Comparison of ENCODE assay signal across 8 mouse cellular contexts in genomic region chr11:115811381-115812093, GRCm38 (mm10). TPM values are rescaled to one million over a fixed set of nuclear protein-coding genes. Genes with fewer than 3 reads are reported as not detected.
DNase-seq lines count a peak whose midpoint lies in the region; ATAC-seq and TF ChIP-seq lines count a peak whose summit lies in the region.

No protein-coding gene starts in this region.

- intact Hi-C loops in heart, postnatal 36 days (cut with DNase I), result loop anchor here (1.0 to 5.0 kb wide), 3 partner anchors 44 to 184 kb away; partner anchors contain the start of gene Slc25a19

- H3K9me3 ChIP-seq in heart, postnatal 0 days (replicated peaks; ENCODE audit: control insufficient read depth, low read length), result no peaks in the 10 kb centered on the region
- H3K9me3 ChIP-seq in embryonic facial prominence, embryonic 12.5 days, result no peaks in the 10 kb centered on the region
- no peaks in the 10 kb centered on the region for H3K9me3 ChIP-seq in hindbrain, embryonic 15.5 days
- H3K9me3 ChIP-seq in midbrain, embryonic 13.5 days, result no peaks in the 10 kb centered on the region

- peak overlapping the region; percentile 91 for H3K27ac ChIP-seq in heart, postnatal 0 days (ENCODE audit: low read depth)
- H3K27ac ChIP-seq in embryonic facial prominence, embryonic 12.5 days, result no peak overlapping the region
- peak overlapping the region; percentile 61 for H3K27ac ChIP-seq in hindbrain, embryonic 15.5 days (replicated peaks)
- no peak overlapping the region for H3K27ac ChIP-seq in midbrain, embryonic 13.5 days

- H3K4me2 ChIP-seq in heart, postnatal 0 days (ENCODE audit: low read depth, low read length), result peak overlapping the region; percentile 98
- peak overlapping the region; percentile 91 for H3K4me2 ChIP-seq in embryonic facial prominence, embryonic 12.5 days (replicated peaks)
- H3K4me2 ChIP-seq in hindbrain, embryonic 15.5 days, result peak overlapping the region; percentile 85
- peak overlapping the region; percentile 93 for H3K4me2 ChIP-seq in midbrain, embryonic 13.5 days (replicated peaks)

- no peak for TF ChIP-seq CTCF in heart, postnatal 0 days (IDR thresholded peaks at IDR 0.05; ENCODE audit: low read depth)

- WGBS in heart, postnatal 0 days, result 45% methylated on average over 20 of the region's 20 CpGs
- whole genome bisulfite sequencing in embryonic facial prominence, embryonic 12.5 days, result 82% methylated on average over 20 of the region's 20 CpGs
- WGBS in hindbrain, embryonic 15.5 days, result 75% methylated on average over 20 of the region's 20 CpGs
- WGBS in midbrain, embryonic 13.5 days, result 83% methylated on average over 20 of the region's 20 CpGs

- TF ChIP-seq EP300 in heart, postnatal 0 days (IDR thresholded peaks at IDR 0.05; ENCODE audit: low read depth), result no peak

- H3K27me3 ChIP-seq in heart, postnatal 0 days (ENCODE audit: control insufficient read depth, insufficient read depth, low read length), result no peaks in the 10 kb centered on the region
- H3K27me3 ChIP-seq in embryonic facial prominence, embryonic 12.5 days, result no peaks in the 10 kb centered on the region
- H3K27me3 ChIP-seq in hindbrain, embryonic 15.5 days, result no peaks in the 10 kb centered on the region
- H3K27me3 ChIP-seq in midbrain, embryonic 13.5 days, result no peaks in the 10 kb centered on the region

- peaks cover 55% of the 10 kb centered on the region for H3K4me1 ChIP-seq in heart, postnatal 0 days (ENCODE audit: control insufficient read depth, insufficient read depth)
- H3K4me1 ChIP-seq in embryonic facial prominence, embryonic 12.5 days, result peaks cover 66% of the 10 kb centered on the region
- H3K4me1 ChIP-seq in hindbrain, embryonic 15.5 days (replicated peaks), result peaks cover 80% of the 10 kb centered on the region
- peaks cover 80% of the 10 kb centered on the region for H3K4me1 ChIP-seq in midbrain, embryonic 13.5 days (replicated peaks)

- H3K9ac ChIP-seq in heart, postnatal 0 days (replicated peaks; ENCODE audit: low read depth, low read length), result peak overlapping the region; percentile 77
- peak overlapping the region; percentile 90 for H3K9ac ChIP-seq in embryonic facial prominence, embryonic 12.5 days
- peak overlapping the region; percentile 4; the same call in 1 of the 2 replicates for H3K9ac ChIP-seq in hindbrain, embryonic 15.5 days
- peak overlapping the region; percentile 83 for H3K9ac ChIP-seq in midbrain, embryonic 13.5 days (replicated peaks)

- peak overlapping the region; percentile 65 for H3K4me3 ChIP-seq in heart, postnatal 0 days (ENCODE audit: low read depth, low read length)
- H3K4me3 ChIP-seq in embryonic facial prominence, embryonic 12.5 days, result peak overlapping the region; percentile 97
- H3K4me3 ChIP-seq in hindbrain, embryonic 15.5 days, result peak overlapping the region; percentile 59
- H3K4me3 ChIP-seq in midbrain, embryonic 13.5 days (replicated peaks), result peak overlapping the region; percentile 92

- no peak for DNase-seq in heart, postnatal 0 days (ENCODE audit: low spot score)
- no peak for DNase-seq in heart, postnatal 36 days
- DNase-seq in MN1 (ENCODE audit: low spot score), result no peak
- no peak for DNase-seq in spleen, adult 18-20 months

- ATAC-seq in heart, postnatal 0 days (ENCODE audit: insufficient read depth, low read depth), result no peak
- ATAC-seq in embryonic facial prominence, embryonic 12.5 days (ENCODE audit: insufficient number of reproducible peaks, insufficient read depth, low FRiP score, low TSS enrichment), result no peak
- ATAC-seq in hindbrain, embryonic 15.5 days (ENCODE audit: low FRiP score, low read depth), result no peak
- ATAC-seq in midbrain, embryonic 13.5 days, result no peak
- no peak for ATAC-seq in frontal cortex, adult (ENCODE audit: low TSS enrichment)

- peaks cover 12% of the 10 kb centered on the region for H3K36me3 ChIP-seq in heart, postnatal 0 days (replicated peaks; ENCODE audit: control insufficient read depth, insufficient read depth, low read length)
- peaks cover 29% of the 10 kb centered on the region for H3K36me3 ChIP-seq in embryonic facial prominence, embryonic 12.5 days
- H3K36me3 ChIP-seq in hindbrain, embryonic 15.5 days, result no peaks in the 10 kb centered on the region
- peaks cover 23% of the 10 kb centered on the region for H3K36me3 ChIP-seq in midbrain, embryonic 13.5 days

RNA-seq across cellular contexts. Expression of gene Caskin2, which starts 1.9 kb away (rescaled TPM):
- total RNA-seq in heart, postnatal 0 days (2014; rRNA removed; ENCODE audit: low replicate concordance), result 62.1 and 107 TPM in 2 replicates
- polyA plus RNA-seq in heart, postnatal 0 days (2015; fragmentation: Nextera tagmentation; extraction: Ambion mirVana), result 12.6 and 14.2 TPM in 2 replicates
- 10 to 100 TPM; 48.6 to 50.6 TPM for total RNA-seq in heart, postnatal 36 days (2021)
- polyA plus RNA-seq in embryonic facial prominence, embryonic 12.5 days (2016; fragmentation: Nextera tagmentation; extraction: Ambion mirVana), result 17.5 TPM in 2 replicates
- 9.9 and 12.2 TPM in 2 replicates for polyA plus RNA-seq in hindbrain, embryonic 15.5 days (2015; fragmentation: Nextera tagmentation; extraction: Ambion mirVana)
- polyA plus RNA-seq in midbrain, embryonic 13.5 days (2015; fragmentation: Nextera tagmentation; extraction: Ambion mirVana), result 10.3 and 12.3 TPM in 2 replicates

RNA-seq across cellular contexts. Expression of gene Tsen54, which starts 3.0 kb away (rescaled TPM):
- 35.5 and 58.5 TPM in 2 replicates for total RNA-seq in heart, postnatal 0 days (2014; rRNA removed; ENCODE audit: low replicate concordance)
- 14.8 and 17.7 TPM in 2 replicates for polyA plus RNA-seq in heart, postnatal 0 days (2015; fragmentation: Nextera tagmentation; extraction: Ambion mirVana)
- 1 to 10 TPM; 8.7 to 9.7 TPM for total RNA-seq in heart, postnatal 36 days (2021)
- 36.3 and 36.7 TPM in 2 replicates for polyA plus RNA-seq in embryonic facial prominence, embryonic 12.5 days (2016; fragmentation: Nextera tagmentation; extraction: Ambion mirVana)
- 22.3 and 23.6 TPM in 2 replicates for polyA plus RNA-seq in hindbrain, embryonic 15.5 days (2015; fragmentation: Nextera tagmentation; extraction: Ambion mirVana)
- 24.8 and 25.8 TPM in 2 replicates for polyA plus RNA-seq in midbrain, embryonic 13.5 days (2015; fragmentation: Nextera tagmentation; extraction: Ambion mirVana)

RNA-seq across cellular contexts. Expression of gene Llgl2, which starts 12.3 kb away (rescaled TPM):
- 49.8 and 85.5 TPM in 2 replicates for total RNA-seq in heart, postnatal 0 days (2014; rRNA removed; ENCODE audit: low replicate concordance)
- 12.7 and 14.1 TPM in 2 replicates for polyA plus RNA-seq in heart, postnatal 0 days (2015; fragmentation: Nextera tagmentation; extraction: Ambion mirVana)
- 10 to 100 TPM; 18.7 to 21.2 TPM for total RNA-seq in heart, postnatal 36 days (2021)
- polyA plus RNA-seq in embryonic facial prominence, embryonic 12.5 days (2016; fragmentation: Nextera tagmentation; extraction: Ambion mirVana), result 7.6 and 8.8 TPM in 2 replicates
- polyA plus RNA-seq in hindbrain, embryonic 15.5 days (2015; fragmentation: Nextera tagmentation; extraction: Ambion mirVana), result 1.3 TPM in 2 replicates
- polyA plus RNA-seq in midbrain, embryonic 13.5 days (2015; fragmentation: Nextera tagmentation; extraction: Ambion mirVana), result 0.66 and 0.76 TPM in 2 replicates

RNA-seq across cellular contexts. Expression of gene Tmem94, which starts 46.3 kb away (rescaled TPM):
- total RNA-seq in heart, postnatal 0 days (2014; rRNA removed; ENCODE audit: low replicate concordance), result 56.9 and 65.0 TPM in 2 replicates
- polyA plus RNA-seq in heart, postnatal 0 days (2015; fragmentation: Nextera tagmentation; extraction: Ambion mirVana), result 32.5 and 34.0 TPM in 2 replicates
- total RNA-seq in heart, postnatal 36 days (2021), result 100 to 1,000 TPM in 1 of 2 experiments, 10 to 100 TPM in 1; 92.3 to 101 TPM
- polyA plus RNA-seq in embryonic facial prominence, embryonic 12.5 days (2016; fragmentation: Nextera tagmentation; extraction: Ambion mirVana), result 29.6 and 30.0 TPM in 2 replicates
- polyA plus RNA-seq in hindbrain, embryonic 15.5 days (2015; fragmentation: Nextera tagmentation; extraction: Ambion mirVana), result 24.2 and 27.9 TPM in 2 replicates
- 29.9 and 31.0 TPM in 2 replicates for polyA plus RNA-seq in midbrain, embryonic 13.5 days (2015; fragmentation: Nextera tagmentation; extraction: Ambion mirVana)

RNA-seq across cellular contexts. Expression of gene Myo15b, which starts 46.7 kb away (rescaled TPM):
- total RNA-seq in heart, postnatal 0 days (2014; rRNA removed; ENCODE audit: low replicate concordance), result not detected in 2 replicates
- 0.04 and 0.11 TPM in 2 replicates for polyA plus RNA-seq in heart, postnatal 0 days (2015; fragmentation: Nextera tagmentation; extraction: Ambion mirVana)
- under 1 TPM in 1 of 2 experiments, not detected in 1; 0.14 TPM for total RNA-seq in heart, postnatal 36 days (2021)
- 0.10 and 0.18 TPM in 2 replicates for polyA plus RNA-seq in embryonic facial prominence, embryonic 12.5 days (2016; fragmentation: Nextera tagmentation; extraction: Ambion mirVana)
- 0.17 and 0.19 TPM in 2 replicates for polyA plus RNA-seq in hindbrain, embryonic 15.5 days (2015; fragmentation: Nextera tagmentation; extraction: Ambion mirVana)
- 0.08 and 0.27 TPM in 2 replicates for polyA plus RNA-seq in midbrain, embryonic 13.5 days (2015; fragmentation: Nextera tagmentation; extraction: Ambion mirVana)

Comparison
In these comparisons a context has a peak if more than half of its experiments do, and no peak if none do; other contexts are left out.
1. H3K27ac ChIP-seq: peak in heart, postnatal 0 days (single experiment) and hindbrain, embryonic 15.5 days (single experiment); none in embryonic facial prominence, embryonic 12.5 days (single experiment) and midbrain, embryonic 13.5 days (single experiment).
2. H3K9ac ChIP-seq: peak in every context shown above with its lines; median percentile 90 in embryonic facial prominence, embryonic 12.5 days; 83 in midbrain, embryonic 13.5 days; 77 in heart, postnatal 0 days; 4 in hindbrain, embryonic 15.5 days.
3. Peak in every context shown above with its lines, with median percentiles within 50 percentile points of each other: H3K4me2 ChIP-seq and H3K4me3 ChIP-seq.